Mouse (Mus musculus) liver, postnatal 0 days (tissue): ENCODE results near the gene Asf1b. TPM values are rescaled to one million over a fixed set of nuclear protein-coding genes. Genes with fewer than 3 reads are reported as not detected.
A peak's percentile ranks its signal among the peaks of the same experiment; 100 is the strongest.

Source experiments
- ATAC-seq: fragments of 200-750 bp; cut with Nextera tagmentation; 2 replicates; pipeline ENCODE4 v1.8.0; 2017; ENCODE audit warnings: mild to moderate bottlenecking, moderate library complexity
- DNase-seq: peaks from one replicate; pipeline ENCODE4 v3.0.0-alpha.2; 2016
- H3K27ac ChIP-seq: fragments of 300-500 bp; sonication (generic); 2 replicates; pipeline ENCODE4 v1.5.1; 2014; ENCODE audit warnings: antibody characterized with exemption, moderate library complexity, mild to moderate bottlenecking, low read depth
- H3K27me3 ChIP-seq: fragments of 300-500 bp; sonication (generic); 2 replicates; pipeline ENCODE4 v1.6.1; 2014; ENCODE audit warnings: low read length, control low read depth, mixed read lengths; ENCODE audit not compliant: insufficient read depth
- H3K36me3 ChIP-seq: fragments of 300-500 bp; sonication (generic); replicated peaks from 2 replicates; pipeline ENCODE4 v1.6.1; 2014; ENCODE audit warnings: mild to moderate bottlenecking, control low read depth, low read length, moderate library complexity, mixed read lengths; ENCODE audit not compliant: insufficient read depth
- H3K4me1 ChIP-seq: fragments of 300-500 bp; sonication (generic); 2 replicates; pipeline ENCODE4 v1.6.1; 2014; ENCODE audit warnings: antibody characterized with exemption, mild to moderate bottlenecking, control low read depth; ENCODE audit not compliant: insufficient read depth
- H3K4me2 ChIP-seq: fragments of 300-500 bp; sonication (generic); 2 replicates; pipeline ENCODE4 v1.6.1; 2014; ENCODE audit warnings: low read depth, mild to moderate bottlenecking, low read length, moderate library complexity, mixed read lengths
- H3K4me3 ChIP-seq: fragments of 300-500 bp; sonication (generic); 2 replicates; pipeline ENCODE4 v1.5.1; 2014; ENCODE audit warnings: low read depth, low read length
- H3K9ac ChIP-seq: fragments of 300-500 bp; sonication (generic); replicated peaks from 2 replicates; pipeline ENCODE4 v1.6.1; 2014; ENCODE audit warnings: mild to moderate bottlenecking, moderate library complexity
- H3K9me3 ChIP-seq: fragments of 300-500 bp; sonication (generic); 2 replicates; pipeline ENCODE4 v1.6.1; 2016; ENCODE audit warnings: mild to moderate bottlenecking, control low read depth, low read length, mixed read lengths
- CTCF ChIP-seq: sonication (generic); IDR thresholded peaks from 2 replicates; pipeline ENCODE4 v1.5.1; 2016; ENCODE audit warnings: antibody characterized with exemption, low read depth
- EP300 ChIP-seq: IDR thresholded peaks from 2 replicates; pipeline ENCODE4 v1.6.1; 2016; ENCODE audit warnings: antibody characterized with exemption, low read depth, mild to moderate bottlenecking
- WGBS: fragments of 180-500 bp; shearing (Covaris S2); extraction: QIAGEN DNeasy Blood & Tissue Kit; methylation state at CpG from one replicate; pipeline ENCODE4 v1.1.7; 2014; ENCODE audit not compliant: insufficient replicate concordance; 5-methylcytosine and 5-hydroxymethylcytosine counted together
- microRNA counts: library from miRNA; unstranded; fragments of <30 nt; microRNA quantifications from one replicate; lab custom pipeline; 2015
- microRNA-seq: library from miRNA; unstranded; fragments of <30 nt; microRNA quantifications from one replicate; pipeline ENCODE4, GENCODE M21; 2016
- polyA plus RNA-seq: library from polyadenylated mRNA; unstranded; fragments of >200 nt; fragmentation: Nextera tagmentation; extraction: Ambion mirVana; gene quantifications from 2 replicates; pipeline ENCODE4 v1.2.1, GENCODE M21; 2015

Asf1b gene
- polyA plus RNA-seq, 1 experiment from 2014 or later: 55.4 TPM

DNA sequence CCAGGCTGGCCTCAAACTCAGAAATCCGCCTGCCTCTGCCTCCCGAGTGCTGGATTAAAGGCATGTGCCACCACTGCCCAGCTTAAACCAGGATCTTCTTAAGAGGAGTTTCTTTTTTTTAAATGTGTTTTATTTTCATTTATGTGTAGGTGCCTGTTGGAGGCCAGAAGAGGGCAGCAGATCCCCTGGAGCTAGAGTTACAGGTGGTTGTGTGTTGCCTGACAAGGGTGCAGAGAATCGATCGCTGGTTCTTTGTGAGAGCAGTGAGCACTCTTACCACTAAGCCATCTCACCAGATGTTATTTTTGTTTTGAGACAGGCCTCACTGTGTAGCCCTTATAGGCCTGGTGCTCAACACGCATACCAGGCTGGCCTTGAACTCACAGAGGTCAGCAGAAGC lies 60.5 kb downstream of the Asf1b start:
- ATAC-seq (no peak), DNase-seq (no peak)

GRCm38 (mm10) chr8:84019738-84020137 lies 64.4 kb downstream of the Asf1b start:
- peaks cover 28% of the 10 kb centered on the region for H3K27me3 ChIP-seq
- no peak overlapping the region for H3K27ac ChIP-seq
- H3K4me3 ChIP-seq: no peak overlapping the region
- no peak for TF ChIP-seq CTCF
- TF ChIP-seq EP300: no peak
- H3K36me3 ChIP-seq: no peaks in the 10 kb centered on the region
- no peaks in the 10 kb centered on the region for H3K9me3 ChIP-seq
- ATAC-seq (no peak), DNase-seq (no peak)
- H3K4me1 ChIP-seq: no peaks in the 10 kb centered on the region
- no peak overlapping the region for H3K9ac ChIP-seq
- no peak overlapping the region for H3K4me2 ChIP-seq
- WGBS: 66% methylated on average over 9 of the region's 9 CpGs

More for the DNA sequence above, 60.5 kb downstream of the Asf1b start:
- WGBS: 82% methylated on average over 5 of the region's 5 CpGs
- H3K36me3 ChIP-seq: no peaks in the 10 kb centered on the region
- H3K27me3 ChIP-seq: peaks cover 39% of the 10 kb centered on the region
- H3K9ac ChIP-seq: no peak overlapping the region
- TF ChIP-seq CTCF (0 out of 2 replicates have a peak, but pooled peaks have one; percentile 17), EP300 (no peak)
- peaks cover 19% of the 10 kb centered on the region for H3K4me1 ChIP-seq
- no peak overlapping the region for H3K4me2 ChIP-seq
- no peak overlapping the region for H3K27ac ChIP-seq
- H3K4me3 ChIP-seq: no peak overlapping the region
- no peaks in the 10 kb centered on the region for H3K9me3 ChIP-seq

MicroRNA genes within 50 kb of the gene (microRNA counts, 519-probe panel; counts per million panel counts)
- not detected for microRNA mmu-miR-1199 (lab: Ali Mortazavi, UCI)

Small RNAs within 50 kb of the gene (microRNA-seq; reads per million reads assigned to microRNA genes)
- gene Gm44330 (not detected), gene Gm44450 (not detected), gene Mir1199 (not detected), gene Mir8111 (2.4 reads per million)

Other genes starting within 250 kb of the Asf1b start
- gene Ddx39, start 240.3 kb upstream of the Asf1b start, polyA plus RNA-seq: 68.5 and 80.9 TPM in 2 replicates
- gene Adgre5, start 214.2 kb upstream of the Asf1b start, polyA plus RNA-seq: 14.5 and 15.7 TPM in 2 replicates
- 0.96 and 1.5 TPM in 2 replicates for gene Adgrl1, start 55.4 kb upstream of the Asf1b start, polyA plus RNA-seq
- 0.14 and 0.29 TPM in 2 replicates for gene Gm10644, start 302 bp upstream of the Asf1b start, polyA plus RNA-seq
- gene Prkaca, start 17.5 kb downstream of the Asf1b start, polyA plus RNA-seq: 28.2 and 33.9 TPM in 2 replicates
- gene Samd1, start 42.2 kb downstream of the Asf1b start, polyA plus RNA-seq: 3.5 and 3.8 TPM in 2 replicates
- gene 1700067K01Rik, start 46.0 kb downstream of the Asf1b start, polyA plus RNA-seq: 0.87 and 0.99 TPM in 2 replicates
- gene 2210011C24Rik, start 56.7 kb downstream of the Asf1b start, polyA plus RNA-seq: 0.40 TPM in 1 of 2 replicates, not detected in the other
- gene Palm3, start 66.0 kb downstream of the Asf1b start, polyA plus RNA-seq: 0.04 TPM in 1 of 2 replicates, not detected in the other
- 0.76 and 0.88 TPM in 2 replicates for gene Il27ra, start 87.1 kb downstream of the Asf1b start, polyA plus RNA-seq
- 0.18 TPM in 1 of 2 replicates, not detected in the other for gene Rln3, start 89.5 kb downstream of the Asf1b start, polyA plus RNA-seq
- gene Gm10643, start 109.6 kb downstream of the Asf1b start, polyA plus RNA-seq: 0.36 and 0.41 TPM in 2 replicates
- gene Rfx1, start 111.3 kb downstream of the Asf1b start, polyA plus RNA-seq: 1.3 and 1.5 TPM in 2 replicates
- 2.3 and 2.8 TPM in 2 replicates for gene Dcaf15, start 149.3 kb downstream of the Asf1b start, polyA plus RNA-seq
- gene Podnl1, start 170.5 kb downstream of the Asf1b start, polyA plus RNA-seq: not detected in 2 replicates
- 4.4 and 4.5 TPM in 2 replicates for gene Cc2d1a, start 192.4 kb downstream of the Asf1b start, polyA plus RNA-seq
- gene 4930432K21Rik, start 192.5 kb downstream of the Asf1b start, polyA plus RNA-seq: 0.24 and 0.29 TPM in 2 replicates
- gene Nanos3, start 229.7 kb downstream of the Asf1b start, polyA plus RNA-seq: 0.34 and 0.79 TPM in 2 replicates